Mouse (Mus musculus) cerebellum, adult 2 months (tissue): ENCODE measurements around the gene Adar.

ENCODE experiments used
- CTCF ChIP-seq: fragments of 200-500 bp; IDR thresholded peaks from 2 replicates; pipeline ENCODE4 v1.5.1; 2011; ENCODE audit warnings: low read depth, mild to moderate bottlenecking, control low read depth, low read length, moderate library complexity, borderline replicate concordance; ENCODE audit not compliant: insufficient read depth
- POLR2A ChIP-seq: fragments of 200-500 bp; IDR thresholded peaks from 2 replicates; pipeline ENCODE4 v1.6.1; 2011; ENCODE audit warnings: low read length, control low read depth, borderline replicate concordance; ENCODE audit not compliant: insufficient read depth

DNA sequence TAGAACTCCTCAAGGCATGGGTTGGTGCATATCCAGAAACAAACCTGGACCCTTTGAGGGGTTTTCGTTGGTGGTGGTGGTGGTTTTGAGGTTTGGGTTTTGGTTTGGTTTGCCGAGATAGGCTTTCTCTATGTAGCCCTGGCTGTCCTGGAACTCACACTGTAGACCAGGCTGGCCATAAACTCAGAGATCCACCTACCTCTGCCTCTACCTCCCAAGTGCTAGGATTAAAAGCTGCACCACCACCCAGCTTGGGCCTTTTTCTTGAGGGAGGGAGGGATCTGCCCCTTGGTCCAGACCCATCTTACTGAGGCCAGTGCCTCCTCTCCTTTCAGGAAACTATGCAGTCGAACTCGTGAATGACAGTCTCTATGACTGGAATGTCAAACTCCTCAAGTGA lies 65.3 kb downstream of the Adar start:
- TF ChIP-seq POLR2A (no peak), CTCF (no peak)
